In the genomic region with DNA sequence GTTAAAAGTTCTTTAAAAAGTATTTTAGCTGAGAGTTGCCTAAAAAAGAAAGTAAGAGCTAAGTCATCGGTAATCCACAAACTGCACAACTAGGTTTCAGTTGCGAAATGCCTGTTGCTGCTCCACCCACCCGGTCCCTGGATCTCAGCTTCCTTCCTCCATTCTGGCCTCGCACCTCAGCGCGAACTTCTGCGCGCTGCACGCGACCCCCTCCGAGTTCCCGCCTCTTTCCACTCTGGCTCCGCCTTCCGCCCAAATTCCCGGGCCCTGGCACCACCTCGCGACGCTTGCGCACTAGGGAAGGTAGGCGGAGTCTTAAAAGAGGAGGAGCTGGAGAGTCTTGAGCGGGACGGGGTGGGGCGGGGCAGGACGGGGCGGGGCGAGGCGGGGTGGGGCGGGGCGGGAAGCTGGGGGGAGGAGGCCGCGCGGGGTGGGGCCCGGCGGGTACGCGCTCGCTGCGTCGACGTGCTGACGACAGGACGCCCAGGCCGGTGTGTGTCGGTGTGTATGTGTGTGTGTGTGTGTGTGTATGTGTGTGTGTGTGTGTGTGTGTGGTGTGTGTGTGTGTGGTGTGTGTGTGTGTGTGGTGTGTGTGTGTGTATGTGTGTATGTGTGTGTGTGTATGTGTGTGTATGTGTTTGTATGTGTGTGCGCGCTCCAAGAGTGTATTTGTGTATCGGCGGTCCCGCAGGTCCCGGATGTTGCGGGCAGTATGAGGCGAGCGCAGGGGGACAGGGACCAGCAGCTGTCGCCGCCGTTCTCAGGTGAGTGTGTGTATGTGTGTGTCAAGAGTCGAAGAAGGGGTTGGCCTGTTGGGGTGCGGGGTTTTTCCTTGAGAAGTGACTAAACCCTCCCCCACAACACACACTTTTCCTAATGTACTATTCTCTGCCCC, we compare ENCODE assay signal across 8 mouse cellular contexts. TPM values are rescaled to one million over a fixed set of nuclear protein-coding genes. Genes with fewer than 3 reads are reported as not detected.
DNase-seq lines count a peak whose midpoint lies in the region; ATAC-seq and TF ChIP-seq lines count a peak whose summit lies in the region.

Gene Spop (plus strand): TSS at position 440 of the 895 bp plus-strand sequence.

- peak within 1 kb of the TSS; percentile 74 for H3K4me3 ChIP-seq in hindbrain, embryonic 10.5 days
- H3K4me3 ChIP-seq in lung, postnatal 0 days (ENCODE audit: low read depth, low read length): peak within 1 kb of the TSS; percentile 67

- 0 out of 2 replicates have a peak, but pooled peaks have one; percentile 0 for TF ChIP-seq CTCF in lung, postnatal 0 days (IDR thresholded peaks at IDR 0.05)

- H3K9me3 ChIP-seq in hindbrain, embryonic 10.5 days: no peaks in the 10 kb centered on the region
- no peaks in the 10 kb centered on the region for H3K9me3 ChIP-seq in lung, postnatal 0 days (ENCODE audit: low read length)

- TF ChIP-seq EP300 in lung, postnatal 0 days (IDR thresholded peaks at IDR 0.05): 0 out of 2 replicates have a peak, but pooled peaks have one; percentile 43

- H3K27ac ChIP-seq in hindbrain, embryonic 10.5 days: peak within 1 kb of the TSS; percentile 92
- H3K27ac ChIP-seq in lung, postnatal 0 days (ENCODE audit: low read length): peak within 1 kb of the TSS; percentile 97

- H3K4me1 ChIP-seq in hindbrain, embryonic 10.5 days (replicated peaks): peaks cover 29% of the 10 kb centered on the region
- H3K4me1 ChIP-seq in lung, postnatal 0 days (ENCODE audit: insufficient read depth, low read depth, low read length): peaks cover 10% of the 10 kb centered on the region; the same call in 1 of the 2 replicates

- peak within 1 kb of the TSS; percentile 54 for H3K9ac ChIP-seq in lung, postnatal 0 days (replicated peaks; ENCODE audit: low read depth)

- WGBS in hindbrain, embryonic 10.5 days: 3% methylated on average over 58 of the region's 58 CpGs
- WGBS in lung, postnatal 0 days: 2% methylated on average over 57 of the region's 58 CpGs

- peak; percentile 60 for DNase-seq in MEL-GATA-1-ER (ENCODE audit: extremely low read depth, low read depth)
- peak; percentile 86 for DNase-seq in cerebellum, adult 8-10 months
- peak; percentile 93 for DNase-seq in hindbrain, embryonic 10.5 days (ENCODE audit: low spot score)
- DNase-seq in layer of hippocampus, adult 9-11 months: peak; percentile 90
- peak; percentile 97 for DNase-seq in lung, postnatal 0 days (ENCODE audit: low spot score)
- DNase-seq in ovary, postnatal 14 days (ENCODE audit: low spot score): peak; percentile 90
- peak; percentile 94 for DNase-seq in thymus, postnatal 14 days

- H3K4me2 ChIP-seq in lung, postnatal 0 days (replicated peaks; ENCODE audit: low read depth, low read length): peak within 1 kb of the TSS; percentile 58

- peaks cover 19% of the 10 kb centered on the region for H3K27me3 ChIP-seq in hindbrain, embryonic 10.5 days (ENCODE audit: insufficient read depth, poor library complexity, severe bottlenecking)
- no peaks in the 10 kb centered on the region for H3K27me3 ChIP-seq in lung, postnatal 0 days (replicated peaks; ENCODE audit: insufficient read depth, low read length)

- peak; percentile 82 for ATAC-seq in frontal cortex, adult (ENCODE audit: low TSS enrichment)
- ATAC-seq in lung, postnatal 0 days: peak; percentile 91

- H3K36me3 ChIP-seq in hindbrain, embryonic 10.5 days: peaks cover 8% of the 10 kb centered on the region
- H3K36me3 ChIP-seq in lung, postnatal 0 days (ENCODE audit: insufficient read depth, low read length): no peaks in the 10 kb centered on the region

RNA-seq across cellular contexts. Expression of gene Spop, which starts in this region (rescaled TPM):
- 143 and 167 TPM in 2 replicates for polyA plus RNA-seq in hindbrain, embryonic 10.5 days (2016; fragmentation: Nextera tagmentation; extraction: Ambion mirVana)
- polyA plus RNA-seq in lung, postnatal 0 days (2015; fragmentation: Nextera tagmentation; extraction: Ambion mirVana): 140 and 185 TPM in 2 replicates

Comparison
In these comparisons a context has a peak if more than half of its experiments do, and no peak if none do; other contexts are left out.
1. Peak in every context shown above with its lines: DNase-seq, ATAC-seq, H3K4me3 ChIP-seq and H3K27ac ChIP-seq.